Mouse (Mus musculus) kidney, adult 2 months (tissue): ENCODE data around the gene Cx3cr1. TPM values are rescaled to one million over a fixed set of nuclear protein-coding genes. Genes with fewer than 3 reads are reported as not detected.

Experiments
- DNase-seq: peaks from one replicate; pipeline ENCODE4 v3.0.0; 2021
- H3K27ac ChIP-seq: fragments of 200-500 bp; 2 replicates; pipeline ENCODE4 v1.5.1; 2012; ENCODE audit warnings: low read depth, low read length, control low read depth, inconsistent platforms; ENCODE audit not compliant: insufficient read depth
- H3K27me3 ChIP-seq: fragments of 200-500 bp; replicated peaks from 2 replicates; pipeline ENCODE4 v1.6.1; 2012; ENCODE audit warnings: mild to moderate bottlenecking, moderate library complexity, low read length, inconsistent platforms; ENCODE audit not compliant: control insufficient read depth, insufficient read depth
- H3K36me3 ChIP-seq: fragments of 200-500 bp; 2 replicates; pipeline ENCODE4 v1.6.1; 2012; ENCODE audit warnings: mild to moderate bottlenecking, moderate library complexity, low read length, inconsistent platforms; ENCODE audit not compliant: control insufficient read depth, insufficient read depth
- H3K4me1 ChIP-seq: fragments of 200-500 bp; 2 replicates; pipeline ENCODE4 v1.6.1; 2011; ENCODE audit warnings: low read length; ENCODE audit not compliant: control insufficient read depth, insufficient read depth
- H3K4me3 ChIP-seq: fragments of 200-500 bp; 2 replicates; pipeline ENCODE4 v1.5.1; 2011; ENCODE audit warnings: mild to moderate bottlenecking, low read depth, low read length, control low read depth; ENCODE audit not compliant: insufficient read depth
- CTCF ChIP-seq: fragments of 200-500 bp; conservative IDR thresholded peaks from 2 replicates; pipeline ENCODE4 v1.5.1; 2011; ENCODE audit warnings: low read depth, mild to moderate bottlenecking, control low read depth, low read length, moderate library complexity, mixed read lengths; ENCODE audit not compliant: insufficient read depth, insufficient read length
- POLR2A ChIP-seq: fragments of 200-500 bp; IDR thresholded peaks from one replicate; pipeline ENCODE4 v1.6.1; 2011; ENCODE audit warnings: low read depth, low read length, control low read depth
- WGBS: fragments of 180-500 bp; shearing (Covaris S2); methylation state at CpG from one replicate; pipeline ENCODE4 v1.1.7; 2018; 5-methylcytosine and 5-hydroxymethylcytosine counted together
- polyA plus RNA-seq: library from polyadenylated mRNA; depleted of rRNA; stranded (reverse); fragments of >200 nt; gene quantifications from 2 replicates; pipeline ENCODE4 v1.2.3, GENCODE M21; 2012

Cx3cr1 gene
- polyA plus RNA-seq, 1 experiment: 6.1 TPM

- H3K36me3 ChIP-seq: no peaks in the 10 kb centered on the region; the same call in 1 of the 2 replicates
- no peak for TF ChIP-seq CTCF
- peaks cover 4% of the 10 kb centered on the region for H3K4me1 ChIP-seq
- H3K27ac ChIP-seq: no peak overlapping the region
- no peaks in the 10 kb centered on the region for H3K27me3 ChIP-seq
- H3K4me3 ChIP-seq: peak overlapping the region; percentile 61
- under 1% methylated on average over 68 of the region's 71 CpGs for WGBS
- peak; percentile 45 for DNase-seq
Observed at GRCm38 (mm10) chr9:119895040-119895721, 174.5 kb downstream of the Cx3cr1 start.

DNA sequence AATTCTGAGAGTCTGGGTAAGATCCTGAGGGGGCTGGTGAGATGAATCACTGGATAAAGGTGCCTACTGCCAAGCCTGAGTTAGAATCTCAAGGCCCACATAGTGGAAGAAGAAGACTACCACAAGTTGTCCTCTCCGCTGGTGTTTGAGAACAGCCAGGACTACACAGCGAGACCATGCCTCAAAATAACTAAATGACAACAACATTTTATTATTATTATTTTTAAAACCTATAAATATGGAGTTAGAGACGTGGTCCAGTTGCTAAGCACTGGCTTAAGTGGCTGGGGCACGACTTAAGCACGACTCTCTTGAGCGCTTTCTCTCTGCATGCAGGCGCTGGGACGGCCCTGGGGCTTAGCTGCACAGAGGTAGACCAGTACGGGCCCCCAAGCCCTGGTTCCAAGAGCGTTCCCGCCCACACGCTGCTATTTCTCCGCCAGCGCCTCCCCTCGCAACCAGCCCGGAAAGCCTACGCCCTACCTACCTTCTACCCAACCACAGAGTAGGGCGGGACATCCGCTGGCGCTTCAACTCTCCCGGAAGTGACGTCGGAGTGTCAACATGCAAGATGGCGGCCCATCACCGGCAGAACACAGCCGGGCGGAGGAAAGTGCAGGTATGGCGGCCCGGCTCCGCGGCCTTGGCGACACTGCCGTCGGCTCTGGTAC, 175.2 kb downstream of the Cx3cr1 start, which contains the start of gene Wdr48:
Gene Wdr48, plus strand, starts transcription at position 540 of the 671 bp plus-strand sequence.
- H3K4me1 ChIP-seq: peaks cover 4% of the 10 kb centered on the region
- DNase-seq: peak; percentile 99
- no peak for TF ChIP-seq CTCF
- TF ChIP-seq POLR2A: peak; percentile 45
- H3K27me3 ChIP-seq: no peaks in the 10 kb centered on the region
- H3K27ac ChIP-seq: peak within 1 kb of the TSS; percentile 64
- peak within 1 kb of the TSS; percentile 61 for H3K4me3 ChIP-seq
- H3K36me3 ChIP-seq: no peaks in the 10 kb centered on the region
- 4% methylated on average over 34 of the region's 34 CpGs for WGBS

DNA sequence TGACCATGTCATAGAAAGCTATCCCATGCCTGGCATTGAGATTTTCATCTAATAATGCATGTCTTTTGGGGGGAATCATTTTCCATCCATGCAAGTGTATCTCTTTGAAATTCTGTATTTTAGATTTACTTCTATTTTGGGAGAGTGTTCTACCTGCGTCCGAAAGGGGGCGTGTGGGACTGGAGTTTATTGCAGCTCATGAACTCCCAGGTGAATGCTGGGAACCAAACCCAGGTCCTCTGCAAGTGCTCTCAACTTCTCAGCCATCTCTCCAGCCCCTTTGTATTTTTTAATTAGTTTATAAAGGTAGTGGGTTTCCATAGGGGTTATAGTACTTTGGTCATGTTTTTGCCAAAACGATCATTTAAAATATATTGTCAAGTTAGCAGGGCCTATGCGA, 175.8 kb downstream of the Cx3cr1 start:
- 90% methylated on average over 5 of the region's 5 CpGs for WGBS
- Histone ChIP-seq H3K4me3 (no peak overlapping the region), H3K27ac (no peak overlapping the region), H3K36me3 (no peaks in the 10 kb centered on the region), H3K4me1 (peaks cover 4% of the 10 kb centered on the region), H3K27me3 (no peaks in the 10 kb centered on the region)
- no peak for DNase-seq
- TF ChIP-seq CTCF (no peak), POLR2A (no peak)

DNA sequence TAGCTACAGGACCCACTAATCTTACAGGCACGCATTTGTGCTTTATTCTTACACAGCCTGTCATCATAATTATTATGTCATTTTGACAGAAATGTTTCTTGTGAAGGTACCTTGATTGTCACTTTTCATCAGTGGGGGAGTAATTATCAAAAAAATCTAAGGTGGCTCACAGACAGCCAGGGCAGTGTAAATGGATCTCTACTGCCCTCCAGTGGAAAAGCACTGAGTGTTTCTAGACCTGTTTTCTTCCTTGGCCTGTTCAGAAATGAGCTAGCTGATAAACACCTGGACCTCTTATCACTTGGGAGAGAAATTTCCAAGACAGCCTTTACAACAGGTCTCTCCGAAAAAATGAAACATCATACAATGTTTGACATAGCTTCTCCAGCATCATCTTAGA, 179.0 kb downstream of the Cx3cr1 start:
- Histone ChIP-seq H3K27me3 (no peaks in the 10 kb centered on the region), H3K4me3 (no peak overlapping the region), H3K36me3 (no peaks in the 10 kb centered on the region), H3K4me1 (no peaks in the 10 kb centered on the region), H3K27ac (no peak overlapping the region)
- WGBS: 54% methylated on average over 2 of the region's 2 CpGs
- no peak for TF ChIP-seq POLR2A
- TF ChIP-seq CTCF: peak; percentile 51
- peak; percentile 42 for DNase-seq

DNA sequence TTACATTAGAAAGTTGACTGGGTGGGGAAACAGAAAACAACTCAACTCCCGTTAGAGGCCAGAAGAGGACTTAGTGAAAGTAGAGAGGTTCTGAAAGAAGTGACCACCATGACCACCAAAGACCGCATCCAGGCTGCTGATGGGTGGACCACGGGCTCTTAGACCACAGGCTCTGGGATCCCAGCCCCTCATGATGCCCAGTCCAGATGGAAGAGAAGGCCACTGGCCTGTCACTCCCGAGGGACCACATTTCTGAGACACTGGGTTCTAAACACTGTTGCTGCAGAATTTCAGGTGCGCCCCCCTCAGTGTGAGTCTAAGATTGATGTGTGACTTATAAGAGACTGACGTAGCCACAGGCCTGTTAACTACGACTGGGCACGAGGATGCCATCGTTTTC, 180.2 kb downstream of the Cx3cr1 start:
- no peaks in the 10 kb centered on the region for H3K27me3 ChIP-seq
- no peaks in the 10 kb centered on the region for H3K4me1 ChIP-seq
- H3K36me3 ChIP-seq: no peaks in the 10 kb centered on the region
- TF ChIP-seq POLR2A (no peak), CTCF (no peak)
- no peak overlapping the region for H3K4me3 ChIP-seq
- no peak for DNase-seq
- WGBS: 82% methylated on average over 9 of the region's 9 CpGs
- H3K27ac ChIP-seq: no peak overlapping the region

DNA sequence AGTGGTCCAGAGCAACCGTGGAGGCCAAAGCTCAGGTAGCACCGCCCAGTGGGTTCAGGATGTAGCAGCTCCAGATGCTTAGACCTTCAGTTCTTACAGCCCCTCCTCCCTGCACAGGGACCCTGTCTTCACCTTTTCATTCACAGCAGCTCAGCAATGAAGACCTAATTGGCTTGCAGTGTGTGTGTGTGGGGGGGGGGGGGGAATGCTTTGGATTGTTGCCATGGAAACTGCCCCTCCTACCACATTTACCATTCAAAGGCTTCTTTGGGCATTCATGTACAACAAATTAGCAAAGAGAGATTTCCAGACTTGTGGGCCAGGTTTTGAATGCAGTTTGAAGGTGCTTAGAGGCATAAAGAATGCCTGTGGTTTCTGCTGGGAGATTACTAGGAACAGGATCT, 180.8 kb downstream of the Cx3cr1 start:
- Histone ChIP-seq H3K27ac (no peak overlapping the region), H3K27me3 (no peaks in the 10 kb centered on the region), H3K4me1 (no peaks in the 10 kb centered on the region), H3K4me3 (no peak overlapping the region), H3K36me3 (no peaks in the 10 kb centered on the region)
- TF ChIP-seq POLR2A (no peak), CTCF (no peak)
- WGBS: 39% methylated on average over 2 of the region's 2 CpGs
- no peak for DNase-seq

DNA sequence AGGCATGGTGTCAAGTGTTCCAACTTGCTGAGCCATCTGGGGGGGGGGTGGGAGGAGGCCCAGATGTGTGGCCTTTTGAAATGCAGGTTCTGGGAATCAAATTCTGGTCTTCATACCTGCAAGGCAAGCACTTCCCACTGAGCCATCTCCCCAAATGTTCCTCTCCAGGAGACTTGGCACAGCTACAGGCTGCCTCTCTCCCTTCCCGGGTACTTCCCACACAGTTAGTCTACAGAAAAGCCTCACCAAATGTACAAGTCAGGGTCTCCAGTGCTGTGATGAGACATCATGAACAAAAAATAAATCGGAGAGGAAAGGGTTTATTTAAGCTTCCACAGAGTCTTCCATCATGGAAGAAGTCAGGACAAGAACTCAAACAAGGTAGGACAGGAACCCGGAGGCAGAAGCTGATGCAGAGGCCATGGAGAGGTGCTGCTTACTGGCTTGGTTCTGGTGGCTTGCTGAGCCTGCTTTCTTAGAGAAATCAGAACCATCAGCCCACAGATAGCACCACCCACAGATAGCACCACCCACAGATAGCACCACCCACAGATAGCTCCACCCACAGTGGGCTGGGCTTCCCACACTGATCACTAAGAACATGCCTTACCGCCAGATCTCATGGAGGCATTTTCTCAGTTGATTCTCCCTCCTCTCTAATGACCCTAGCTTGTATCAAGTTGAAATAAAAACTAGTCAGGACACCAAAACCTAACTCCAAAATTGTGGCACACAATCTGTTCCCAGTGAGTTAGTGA, 182.4 kb downstream of the Cx3cr1 start:
- TF ChIP-seq CTCF (no peak), POLR2A (no peak)
- H3K27me3 ChIP-seq: no peaks in the 10 kb centered on the region
- H3K4me1 ChIP-seq: no peaks in the 10 kb centered on the region
- no peaks in the 10 kb centered on the region for H3K36me3 ChIP-seq
- 76% methylated on average over 4 of the region's 4 CpGs for WGBS
- H3K27ac ChIP-seq: no peak overlapping the region
- no peak overlapping the region for H3K4me3 ChIP-seq
- DNase-seq: peak; percentile 21
